Mouse (Mus musculus): ENCODE results near the gene 1700113H08Rik.

DNA sequence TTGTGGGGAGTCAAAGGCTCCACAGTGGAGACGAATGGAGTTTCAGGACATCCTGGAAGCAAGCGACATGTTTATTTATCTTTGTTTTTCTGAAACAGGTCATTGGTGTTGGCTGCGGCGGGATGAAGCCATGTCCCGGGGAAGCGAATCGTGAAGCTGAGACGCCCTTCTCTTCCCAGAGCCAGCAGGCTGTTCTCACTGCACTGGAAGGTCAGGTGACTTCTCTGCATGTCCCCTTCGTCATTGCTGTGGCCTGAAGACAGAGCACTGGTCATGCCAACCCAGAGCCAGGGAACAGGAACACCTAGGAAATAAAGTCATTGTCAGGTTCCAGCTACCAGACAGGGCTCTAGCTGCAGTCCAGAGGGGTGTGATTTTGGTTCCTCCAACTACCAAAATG is 39.0 kb upstream of the 1700113H08Rik start:
- TF ChIP-seq EP300 (IDR thresholded peaks at IDR 0.05), result no peak
- TF ChIP-seq CTCF (IDR thresholded peaks at IDR 0.05), result no peak

Data from lung, postnatal 0 days (tissue).